Mouse (Mus musculus): ENCODE data around the gene Pck1. TPM values are rescaled to one million over a fixed set of nuclear protein-coding genes. Genes with fewer than 3 reads are reported as not detected.
A peak's percentile ranks its signal among the peaks of the same experiment; 100 is the strongest.

The Pck1 gene
- polyA plus RNA-seq, 1 experiment from 2014 or later: not detected

DNA sequence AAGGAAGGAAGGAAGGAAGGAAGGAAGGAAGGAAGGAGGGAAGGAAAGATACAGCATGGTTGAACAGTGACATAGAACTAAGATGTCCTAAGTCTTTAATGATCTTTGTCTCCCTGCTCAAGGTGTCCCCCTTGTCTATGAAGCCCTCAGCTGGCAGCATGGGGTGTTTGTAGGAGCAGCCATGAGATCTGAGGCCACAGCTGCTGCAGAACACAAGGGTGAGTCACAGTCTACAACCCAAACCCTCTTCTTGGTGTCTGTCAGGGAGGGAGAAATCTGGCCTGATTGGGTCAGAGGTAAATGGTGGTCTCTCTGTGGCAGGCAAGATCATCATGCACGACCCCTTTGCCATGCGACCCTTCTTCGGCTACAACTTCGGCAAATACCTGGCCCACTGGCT, 5.0 kb downstream of the Pck1 start:
- no peak for TF ChIP-seq CTCF (IDR thresholded peaks at IDR 0.05; ENCODE audit: low read depth)
- no peak for ATAC-seq (ENCODE audit: insufficient read depth)
- Histone ChIP-seq H3K9me3 (ENCODE audit: low read depth, low read length) (no peaks in the 10 kb centered on the region), H3K27me3 (ENCODE audit: insufficient read depth, low read length) (no peaks in the 10 kb centered on the region), H3K4me1 (ENCODE audit: insufficient read depth) (no peaks in the 10 kb centered on the region), H3K4me2 (no peak overlapping the region), H3K36me3 (ENCODE audit: insufficient read depth) (no peaks in the 10 kb centered on the region), H3K27ac (ENCODE audit: low read depth) (no peak overlapping the region), H3K9ac (no peak overlapping the region), H3K4me3 (ENCODE audit: low read depth, low read length) (no peak overlapping the region)
- no peak for DNase-seq
- WGBS: 89% methylated on average over 4 of the region's 4 CpGs

- H3K27me3 ChIP-seq (ENCODE audit: insufficient read depth, low read length): no peaks in the 10 kb centered on the region
- H3K4me2 ChIP-seq: no peak overlapping the region
- WGBS: 81% methylated on average over 19 of the region's 19 CpGs
- no peak for TF ChIP-seq CTCF (IDR thresholded peaks at IDR 0.05; ENCODE audit: low read depth)
- no peak for ATAC-seq (ENCODE audit: insufficient read depth)
- no peak overlapping the region for H3K27ac ChIP-seq (ENCODE audit: low read depth)
- H3K9me3 ChIP-seq (ENCODE audit: low read depth, low read length): no peaks in the 10 kb centered on the region
- H3K4me3 ChIP-seq (ENCODE audit: low read depth, low read length): no peak overlapping the region
- no peaks in the 10 kb centered on the region for H3K4me1 ChIP-seq (ENCODE audit: insufficient read depth)
- H3K36me3 ChIP-seq (ENCODE audit: insufficient read depth): no peaks in the 10 kb centered on the region
- H3K9ac ChIP-seq: no peak overlapping the region
- no peak for DNase-seq
Observed at GRCm38 (mm10) chr2:173158390-173159055, 5.7 kb downstream of the Pck1 start.

- ATAC-seq (ENCODE audit: insufficient read depth) (peak; percentile 87), DNase-seq (peak; percentile 93)
- H3K4me2 ChIP-seq: peak overlapping the region; percentile 23; the same call in 1 of the 2 replicates
- H3K4me1 ChIP-seq (ENCODE audit: insufficient read depth): no peaks in the 10 kb centered on the region
- no peaks in the 10 kb centered on the region for H3K27me3 ChIP-seq (ENCODE audit: insufficient read depth, low read length)
- no peaks in the 10 kb centered on the region for H3K9me3 ChIP-seq (ENCODE audit: low read depth, low read length)
- no peaks in the 10 kb centered on the region for H3K36me3 ChIP-seq (ENCODE audit: insufficient read depth)
- peak overlapping the region; percentile 58 for H3K27ac ChIP-seq (ENCODE audit: low read depth)
- TF ChIP-seq CTCF (IDR thresholded peaks at IDR 0.05; ENCODE audit: low read depth): peak; percentile 92
- WGBS: 39% methylated on average over 24 of the region's 24 CpGs
- no peak overlapping the region for H3K9ac ChIP-seq
- no peak overlapping the region for H3K4me3 ChIP-seq (ENCODE audit: low read depth, low read length)
Observed at GRCm38 (mm10) chr2:173159354-173160311, 6.8 kb downstream of the Pck1 start.

GRCm38 (mm10) chr2:173163380-173163779, 10.5 kb downstream of the Pck1 start:
- no peaks in the 10 kb centered on the region for H3K36me3 ChIP-seq (ENCODE audit: insufficient read depth)
- no peak overlapping the region for H3K4me2 ChIP-seq
- DNase-seq (no peak), ATAC-seq (ENCODE audit: insufficient read depth) (no peak)
- 0 out of 2 replicates have a peak, but pooled peaks cover 5% of the 10 kb centered on the region for H3K27me3 ChIP-seq (ENCODE audit: insufficient read depth, low read length)
- no peaks in the 10 kb centered on the region for H3K4me1 ChIP-seq (ENCODE audit: insufficient read depth)
- no peaks in the 10 kb centered on the region for H3K9me3 ChIP-seq (ENCODE audit: low read depth, low read length)
- 77% methylated on average over 8 of the region's 8 CpGs for WGBS
- no peak for TF ChIP-seq CTCF (IDR thresholded peaks at IDR 0.05; ENCODE audit: low read depth)
- H3K4me3 ChIP-seq (ENCODE audit: low read depth, low read length): no peak overlapping the region
- H3K9ac ChIP-seq: no peak overlapping the region
- no peak overlapping the region for H3K27ac ChIP-seq (ENCODE audit: low read depth)

GRCm38 (mm10) chr2:173164358-173164757, 11.5 kb downstream of the Pck1 start:
- H3K27me3 ChIP-seq (ENCODE audit: insufficient read depth, low read length): peaks cover 13% of the 10 kb centered on the region; the same call in 1 of the 2 replicates
- WGBS: 54% methylated on average over 2 of the region's 2 CpGs

DNA sequence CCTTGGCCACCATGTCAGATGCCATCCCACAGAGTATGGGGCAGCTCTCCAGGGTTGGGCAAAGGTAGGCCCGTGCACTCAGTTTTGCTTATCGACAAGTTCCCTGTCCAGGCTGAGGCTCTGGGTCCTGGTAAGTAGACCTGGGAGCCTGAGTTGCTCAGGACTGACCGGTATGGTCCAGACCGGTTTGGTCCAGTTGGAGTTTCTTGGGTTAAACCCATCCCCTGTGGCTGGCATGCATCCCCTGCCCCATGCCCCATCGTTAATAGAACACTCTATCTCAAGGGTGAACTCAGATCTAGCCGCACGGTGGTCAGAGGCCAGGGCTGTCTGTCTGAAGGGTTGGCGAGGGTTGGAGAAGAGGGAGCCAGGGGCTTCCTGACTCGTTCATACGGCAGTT, 12.1 kb downstream of the Pck1 start:
- H3K27ac ChIP-seq (ENCODE audit: low read depth): no peak overlapping the region
- DNase-seq (no peak), ATAC-seq (ENCODE audit: insufficient read depth) (no peak)
- 77% methylated on average over 10 of the region's 10 CpGs for WGBS
- H3K4me1 ChIP-seq (ENCODE audit: insufficient read depth): no peaks in the 10 kb centered on the region
- H3K36me3 ChIP-seq (ENCODE audit: insufficient read depth): no peaks in the 10 kb centered on the region
- H3K4me3 ChIP-seq (ENCODE audit: low read depth, low read length): no peak overlapping the region
- no peaks in the 10 kb centered on the region for H3K9me3 ChIP-seq (ENCODE audit: low read depth, low read length)
- no peak overlapping the region for H3K9ac ChIP-seq
- TF ChIP-seq CTCF (IDR thresholded peaks at IDR 0.05; ENCODE audit: low read depth): no peak
- H3K27me3 ChIP-seq (ENCODE audit: insufficient read depth, low read length): peaks cover 14% of the 10 kb centered on the region; the same call in 1 of the 2 replicates
- H3K4me2 ChIP-seq: no peak overlapping the region

More at GRCm38 (mm10) chr2:173164358-173164757, 11.5 kb downstream of the Pck1 start:
- no peak overlapping the region for H3K9ac ChIP-seq
- H3K4me2 ChIP-seq: no peak overlapping the region
- no peaks in the 10 kb centered on the region for H3K4me1 ChIP-seq (ENCODE audit: insufficient read depth)
- no peak overlapping the region for H3K4me3 ChIP-seq (ENCODE audit: low read depth, low read length)
- DNase-seq: peak; percentile 60
- H3K36me3 ChIP-seq (ENCODE audit: insufficient read depth): no peaks in the 10 kb centered on the region
- H3K9me3 ChIP-seq (ENCODE audit: low read depth, low read length): no peaks in the 10 kb centered on the region
- no peak overlapping the region for H3K27ac ChIP-seq (ENCODE audit: low read depth)
- ATAC-seq (ENCODE audit: insufficient read depth): no peak
- peak; percentile 69 for TF ChIP-seq CTCF (IDR thresholded peaks at IDR 0.05; ENCODE audit: low read depth)

- Histone ChIP-seq H3K4me1 (ENCODE audit: insufficient read depth) (no peaks in the 10 kb centered on the region), H3K27me3 (ENCODE audit: insufficient read depth, low read length) (peaks cover 16% of the 10 kb centered on the region; the same call in 1 of the 2 replicates), H3K9me3 (ENCODE audit: low read depth, low read length) (no peaks in the 10 kb centered on the region), H3K9ac (no peak overlapping the region), H3K36me3 (ENCODE audit: insufficient read depth) (no peaks in the 10 kb centered on the region), H3K4me2 (no peak overlapping the region), H3K4me3 (ENCODE audit: low read depth, low read length) (no peak overlapping the region), H3K27ac (ENCODE audit: low read depth) (no peak overlapping the region)
- no peak for ATAC-seq (ENCODE audit: insufficient read depth)
- 84% methylated on average over 10 of the region's 10 CpGs for WGBS
- no peak for DNase-seq
- no peak for TF ChIP-seq CTCF (IDR thresholded peaks at IDR 0.05; ENCODE audit: low read depth)
Observed at GRCm38 (mm10) chr2:173165357-173165756, 12.5 kb downstream of the Pck1 start.

All from lung, embryonic 14.5 days (tissue).